In the genomic region with DNA sequence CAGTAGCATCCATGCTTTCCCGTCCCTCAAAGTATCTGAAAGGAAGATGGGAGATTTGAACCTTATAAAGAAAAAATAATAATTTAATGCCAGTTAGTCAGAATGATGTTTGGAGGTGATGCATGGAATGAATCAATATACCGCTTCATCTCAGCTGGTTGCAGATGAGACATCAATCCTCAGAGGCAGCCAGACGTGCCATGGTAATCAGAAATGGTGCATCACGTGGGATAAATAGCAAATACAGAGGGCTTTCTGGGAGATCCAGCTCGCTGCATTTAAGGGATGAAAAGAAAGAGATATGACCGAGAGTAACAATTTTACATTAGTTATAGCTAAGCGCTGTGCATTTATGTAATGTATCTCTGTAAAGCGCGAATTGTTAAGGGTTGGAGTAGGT, we compare ENCODE assay signal across 20 mouse cellular contexts.
A peak's percentile ranks its signal among the peaks of the same experiment; 100 is the strongest.
DNase-seq lines count a peak whose midpoint lies in the region; ATAC-seq and TF ChIP-seq lines count a peak whose summit lies in the region.
"Had no signal": no experiment of that assay in that cellular context is flagged by ENCODE, and none has a peak within 500 bp of the region (broad histone marks: within the 10 kb centered on the region; RNA-seq: fewer than 3 reads in every experiment).

No protein-coding gene starts in this region.

- H3K4me3 ChIP-seq in forebrain, embryonic 12.5 days (replicated peaks): no peak overlapping the region
- no peak overlapping the region for H3K4me3 ChIP-seq in forebrain, postnatal 0 days (ENCODE audit: low read depth, low read length)
- no peak overlapping the region for H3K4me3 ChIP-seq in midbrain, embryonic 11.5 days (ENCODE audit: low read depth, low read length)
- no peak overlapping the region for H3K4me3 ChIP-seq in midbrain, embryonic 10.5 days
- no peak overlapping the region for H3K4me3 ChIP-seq in midbrain, embryonic 15.5 days
- H3K4me3 ChIP-seq: embryonic facial prominence, embryonic 12.5 days had no signal

- H3K9me3 ChIP-seq in forebrain, embryonic 12.5 days: no peaks in the 10 kb centered on the region
- H3K9me3 ChIP-seq in forebrain, postnatal 0 days (ENCODE audit: low read length): no peaks in the 10 kb centered on the region
- no peaks in the 10 kb centered on the region for H3K9me3 ChIP-seq in midbrain, embryonic 11.5 days (ENCODE audit: control insufficient read depth, low read length)
- no peaks in the 10 kb centered on the region for H3K9me3 ChIP-seq in midbrain, embryonic 10.5 days (replicated peaks)
- no peaks in the 10 kb centered on the region for H3K9me3 ChIP-seq in midbrain, embryonic 15.5 days
- H3K9me3 ChIP-seq: embryonic facial prominence, embryonic 12.5 days had no signal

- DNase-seq in forebrain, postnatal 0 days: no peak
- DNase-seq in midbrain, embryonic 11.5 days (ENCODE audit: low spot score, missing footprints): no peak
- DNase-seq in midbrain, embryonic 10.5 days (ENCODE audit: low spot score): no peak
- DNase-seq in brain, embryonic 14.5 days (ENCODE audit: low read depth): peak; percentile 38
- DNase-seq in gastrocnemius, adult 8-10 months (ENCODE audit: low spot score in 2 of 2): no peak
- DNase-seq in heart, adult 18-20 months: no peak
- DNase-seq: adrenal gland, adult 8-10 months; adrenal gland, postnatal 36 days; cerebellum, adult 11-12 months; cerebellum, adult 9-10 months; cerebellum, postnatal 25 days; gastrocnemius, postnatal 25 days; heart, postnatal 10 days; heart, postnatal 4 days had no signal

- 0 out of 2 replicates have a peak, but pooled peaks have one; percentile 36 for ATAC-seq in forebrain, embryonic 12.5 days (ENCODE audit: low FRiP score)
- ATAC-seq in forebrain, postnatal 0 days: no peak
- peak; percentile 52; the same call in 1 of the 2 replicates for ATAC-seq in midbrain, embryonic 11.5 days (ENCODE audit: low FRiP score)
- no peak for ATAC-seq in midbrain, embryonic 15.5 days (replicated peaks)
- ATAC-seq: CD4-positive, CD25-positive, alpha-beta regulatory T cell, adult 4 months; forebrain, embryonic 16.5 days had no signal

- H3K36me3 ChIP-seq in forebrain, embryonic 12.5 days (replicated peaks): no peaks in the 10 kb centered on the region
- H3K36me3 ChIP-seq in forebrain, postnatal 0 days (ENCODE audit: insufficient read depth): no peaks in the 10 kb centered on the region
- H3K36me3 ChIP-seq in midbrain, embryonic 11.5 days (ENCODE audit: control insufficient read depth, insufficient read depth, low read length): no peaks in the 10 kb centered on the region
- H3K36me3 ChIP-seq in midbrain, embryonic 10.5 days: no peaks in the 10 kb centered on the region
- no peaks in the 10 kb centered on the region for H3K36me3 ChIP-seq in midbrain, embryonic 15.5 days (replicated peaks)
- H3K36me3 ChIP-seq: embryonic facial prominence, embryonic 12.5 days; G1E had no signal

- 72% methylated on average over 9 of the region's 9 CpGs for WGBS in forebrain, embryonic 12.5 days
- 76% methylated on average over 9 of the region's 9 CpGs for WGBS in forebrain, postnatal 0 days
- WGBS in midbrain, embryonic 11.5 days: 77% methylated on average over 9 of the region's 9 CpGs
- 83% methylated on average over 9 of the region's 9 CpGs for WGBS in midbrain, embryonic 10.5 days
- WGBS in midbrain, embryonic 15.5 days: 63% methylated on average over 9 of the region's 9 CpGs

- no peaks in the 10 kb centered on the region for H3K27me3 ChIP-seq in forebrain, embryonic 12.5 days
- no peaks in the 10 kb centered on the region for H3K27me3 ChIP-seq in forebrain, postnatal 0 days (ENCODE audit: insufficient read depth, low read length)
- H3K27me3 ChIP-seq in midbrain, embryonic 11.5 days (ENCODE audit: control insufficient read depth, insufficient read depth, low read length): no peaks in the 10 kb centered on the region
- H3K27me3 ChIP-seq in midbrain, embryonic 10.5 days (ENCODE audit: low read depth, poor library complexity, severe bottlenecking): no peaks in the 10 kb centered on the region
- no peaks in the 10 kb centered on the region for H3K27me3 ChIP-seq in midbrain, embryonic 15.5 days (replicated peaks)
- H3K27me3 ChIP-seq: embryonic facial prominence, embryonic 12.5 days had no signal

- H3K4me2 ChIP-seq in forebrain, embryonic 12.5 days: no peak overlapping the region
- H3K4me2 ChIP-seq in forebrain, postnatal 0 days (ENCODE audit: low read depth): no peak overlapping the region
- no peak overlapping the region for H3K4me2 ChIP-seq in midbrain, embryonic 11.5 days
- no peak overlapping the region for H3K4me2 ChIP-seq in midbrain, embryonic 15.5 days
- H3K4me2 ChIP-seq: embryonic facial prominence, embryonic 12.5 days had no signal

- no peak for TF ChIP-seq CTCF in forebrain, postnatal 0 days (IDR thresholded peaks at IDR 0.05; ENCODE audit: low read depth)
- no peak for TF ChIP-seq CTCF in brain, embryonic 14.5 days (IDR thresholded peaks at IDR 0.05; ENCODE audit: borderline replicate concordance, extremely low read depth, insufficient read depth, insufficient read length)

- no peak for TF ChIP-seq POLR2A in brain, embryonic 14.5 days (IDR thresholded peaks at IDR 0.05; ENCODE audit: borderline replicate concordance, extremely low read depth, insufficient read depth, insufficient read length, poor library complexity, severe bottlenecking)

- no peak overlapping the region for H3K27ac ChIP-seq in forebrain, embryonic 12.5 days
- H3K27ac ChIP-seq in forebrain, postnatal 0 days (ENCODE audit: low read depth, low read length): no peak overlapping the region
- H3K27ac ChIP-seq in midbrain, embryonic 11.5 days (ENCODE audit: low read depth, low read length): no peak overlapping the region
- H3K27ac ChIP-seq in midbrain, embryonic 10.5 days (replicated peaks): no peak overlapping the region
- peak overlapping the region; percentile 49 for H3K27ac ChIP-seq in midbrain, embryonic 15.5 days
- H3K27ac ChIP-seq: embryonic facial prominence, embryonic 12.5 days had no signal

- no peak overlapping the region for H3K9ac ChIP-seq in forebrain, embryonic 12.5 days
- no peak overlapping the region for H3K9ac ChIP-seq in forebrain, postnatal 0 days
- no peak overlapping the region for H3K9ac ChIP-seq in midbrain, embryonic 11.5 days (ENCODE audit: low read length)
- no peak overlapping the region for H3K9ac ChIP-seq in midbrain, embryonic 15.5 days
- H3K9ac ChIP-seq: embryonic facial prominence, embryonic 12.5 days had no signal

- H3K4me1 ChIP-seq in forebrain, embryonic 12.5 days: peaks cover 16% of the 10 kb centered on the region; the same call in 1 of the 2 replicates
- no peaks in the 10 kb centered on the region for H3K4me1 ChIP-seq in forebrain, postnatal 0 days (ENCODE audit: insufficient read depth)
- no peaks in the 10 kb centered on the region for H3K4me1 ChIP-seq in midbrain, embryonic 11.5 days (ENCODE audit: control insufficient read depth, insufficient read depth, low read length)
- peaks cover 28% of the 10 kb centered on the region for H3K4me1 ChIP-seq in midbrain, embryonic 10.5 days
- peaks cover 4% of the 10 kb centered on the region; the same call in 1 of the 2 replicates for H3K4me1 ChIP-seq in midbrain, embryonic 15.5 days
- H3K4me1 ChIP-seq: embryonic facial prominence, embryonic 12.5 days had no signal

Comparison
In these comparisons a context has a peak if more than half of its experiments do, and no peak if none do; other contexts are left out.
1. ATAC-seq: peak in forebrain, embryonic 12.5 days (single experiment) and midbrain, embryonic 11.5 days (single experiment); none in forebrain, postnatal 0 days (single experiment) and midbrain, embryonic 15.5 days (single experiment).